In the genomic region with DNA sequence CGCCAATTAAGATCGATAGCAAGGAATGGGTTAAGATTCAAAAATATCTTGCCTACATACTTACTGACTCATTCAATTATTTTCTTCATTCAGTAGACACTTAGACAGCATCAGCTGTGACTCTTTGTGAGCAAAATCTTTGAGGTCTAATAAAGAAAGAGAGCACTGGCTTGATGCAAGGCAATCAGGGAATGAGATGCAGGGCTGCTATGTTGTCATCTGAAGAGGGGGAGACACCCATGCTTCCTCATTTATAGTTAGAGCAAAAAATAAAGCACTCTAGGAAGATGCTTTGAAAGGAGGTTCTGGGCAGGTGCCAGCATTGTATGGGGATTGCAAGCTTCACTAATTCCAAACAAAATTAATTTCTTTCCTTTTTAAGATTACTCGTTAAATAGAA, we compare ENCODE assay signal across 23 mouse cellular contexts.
DNase-seq lines count a peak whose midpoint lies in the region; ATAC-seq and TF ChIP-seq lines count a peak whose summit lies in the region.
"Had no signal": no experiment of that assay in that cellular context is flagged by ENCODE, and none has a peak within 500 bp of the region (broad histone marks: within the 10 kb centered on the region; RNA-seq: fewer than 3 reads in every experiment).

No protein-coding gene starts in this region.

- peak overlapping the region; percentile 62; the same call in 1 of the 2 replicates for H3K27ac ChIP-seq in heart, embryonic 10.5 days
- peak overlapping the region; percentile 90 for H3K27ac ChIP-seq in heart, embryonic 16.5 days (ENCODE audit: low read length)
- no peak overlapping the region; the same call in 1 of the 2 replicates for H3K27ac ChIP-seq in forebrain, embryonic 15.5 days (replicated peaks)
- H3K27ac ChIP-seq: gastrocnemius, adult 2 months; liver, embryonic 13.5 days; stomach, postnatal 0 days had no signal

- no peaks in the 10 kb centered on the region for H3K9me3 ChIP-seq in heart, embryonic 10.5 days
- H3K9me3 ChIP-seq in heart, embryonic 16.5 days (replicated peaks; ENCODE audit: control insufficient read depth, low read length): no peaks in the 10 kb centered on the region
- H3K9me3 ChIP-seq in forebrain, embryonic 15.5 days: no peaks in the 10 kb centered on the region
- H3K9me3 ChIP-seq: liver, embryonic 13.5 days had no signal

- intact Hi-C loops in heart, postnatal 25 days (cut with DNase I): no loop called here

- no peaks in the 10 kb centered on the region for H3K36me3 ChIP-seq in heart, embryonic 10.5 days
- H3K36me3 ChIP-seq in heart, embryonic 16.5 days (ENCODE audit: control insufficient read depth, insufficient read depth): no peaks in the 10 kb centered on the region
- no peaks in the 10 kb centered on the region for H3K36me3 ChIP-seq in forebrain, embryonic 15.5 days
- H3K36me3 ChIP-seq: liver, embryonic 13.5 days had no signal

- H3K9ac ChIP-seq in heart, embryonic 16.5 days (ENCODE audit: low read length): no peak overlapping the region
- H3K9ac ChIP-seq in forebrain, embryonic 15.5 days (replicated peaks): no peak overlapping the region
- H3K9ac ChIP-seq: liver, embryonic 13.5 days; lung, embryonic 14.5 days had no signal

- 89% methylated on average over 3 of the region's 3 CpGs for WGBS in heart, embryonic 10.5 days
- 73% methylated on average over 3 of the region's 3 CpGs for WGBS in heart, embryonic 16.5 days
- 34% methylated on average over 3 of the region's 3 CpGs for WGBS in forebrain, embryonic 15.5 days

- no peak overlapping the region for H3K4me3 ChIP-seq in heart, embryonic 10.5 days
- no peak overlapping the region for H3K4me3 ChIP-seq in heart, embryonic 16.5 days (ENCODE audit: low read length)
- H3K4me3 ChIP-seq in forebrain, embryonic 15.5 days: no peak overlapping the region
- H3K4me3 ChIP-seq: erythroblast, embryonic 14.5 days; gastrocnemius, adult 2 months; liver, embryonic 13.5 days; megakaryocyte, embryonic 14.5 days had no signal

- 0 out of 2 replicates have a peak, but pooled peaks have one; percentile 34 for ATAC-seq in heart, embryonic 16.5 days (replicated peaks; ENCODE audit: extremely low read depth, insufficient read depth, low FRiP score)
- 0 out of 2 replicates have a peak, but pooled peaks have one; percentile 46 for ATAC-seq in forebrain, embryonic 15.5 days (replicated peaks)
- ATAC-seq: CD4-positive, CD25-positive, alpha-beta regulatory T cell, adult 4 months; midbrain, embryonic 16.5 days had no signal

- H3K4me1 ChIP-seq in heart, embryonic 10.5 days: no peaks in the 10 kb centered on the region; the same call in 1 of the 2 replicates
- peaks cover 7% of the 10 kb centered on the region; the same call in 1 of the 2 replicates for H3K4me1 ChIP-seq in heart, embryonic 16.5 days (ENCODE audit: control insufficient read depth, insufficient read depth, low read length)
- H3K4me1 ChIP-seq in forebrain, embryonic 15.5 days: peaks cover 46% of the 10 kb centered on the region
- H3K4me1 ChIP-seq: liver, embryonic 13.5 days; megakaryocyte, embryonic 14.5 days had no signal

- DNase-seq in heart, embryonic 10.5 days (ENCODE audit: low spot score): no peak
- DNase-seq in heart, postnatal 25 days (ENCODE audit: low spot score): no peak
- DNase-seq in heart, adult 9 months (ENCODE audit: low spot score in 2 of 2): no peak
- DNase-seq in brain, embryonic 14.5 days (ENCODE audit: low read depth): peak; percentile 76
- no peak for DNase-seq in urinary bladder, adult 2 months (ENCODE audit: low spot score)
- no peak for DNase-seq in cerebellum, adult 9-10 months
- DNase-seq: adrenal gland, postnatal 25 days; cerebellum, adult 9-11 months; gastrocnemius, adult 2 months; kidney, adult 18-20 months; kidney, postnatal 4 days; liver, embryonic 13.5 days; lung, embryonic 14.5 days; lung, postnatal 36 days; thymus, adult 2 months; thymus, postnatal 4 days had no signal

- H3K4me2 ChIP-seq in heart, embryonic 16.5 days (ENCODE audit: low read depth, low read length): peak overlapping the region; percentile 21; the same call in 1 of the 2 replicates
- no peak overlapping the region for H3K4me2 ChIP-seq in forebrain, embryonic 15.5 days (replicated peaks)
- H3K4me2 ChIP-seq: liver, embryonic 13.5 days; lung, embryonic 14.5 days had no signal

- TF ChIP-seq POLR2A in brain, embryonic 14.5 days (IDR thresholded peaks at IDR 0.05; ENCODE audit: borderline replicate concordance, extremely low read depth, insufficient read depth, insufficient read length, poor library complexity, severe bottlenecking): no peak

- no peaks in the 10 kb centered on the region for H3K27me3 ChIP-seq in heart, embryonic 10.5 days (ENCODE audit: insufficient read depth, poor library complexity, severe bottlenecking)
- H3K27me3 ChIP-seq in heart, embryonic 16.5 days (ENCODE audit: control insufficient read depth, insufficient read depth, low read length): no peaks in the 10 kb centered on the region
- no peaks in the 10 kb centered on the region for H3K27me3 ChIP-seq in forebrain, embryonic 15.5 days
- H3K27me3 ChIP-seq: liver, embryonic 13.5 days; megakaryocyte, embryonic 14.5 days had no signal

- TF ChIP-seq CTCF in brain, embryonic 14.5 days (IDR thresholded peaks at IDR 0.05; ENCODE audit: borderline replicate concordance, extremely low read depth, insufficient read depth, insufficient read length): no peak
